Mouse (Mus musculus) heart, embryonic 12.5 days (tissue): ENCODE results near the gene Isg20. TPM values are rescaled to one million over a fixed set of nuclear protein-coding genes. Genes with fewer than 3 reads are reported as not detected.

ENCODE experiments used
- ATAC-seq: fragments of 200-750 bp; cut with Nextera tagmentation; 2 replicates; pipeline ENCODE4 v1.8.0; 2017; ENCODE audit warnings: moderate TSS enrichment, moderate library complexity; ENCODE audit not compliant: insufficient number of reproducible peaks, low FRiP score
- H3K27ac ChIP-seq: fragments of 300-500 bp; sonication (generic); 2 replicates; pipeline ENCODE4 v1.5.1; 2016; ENCODE audit warnings: mild to moderate bottlenecking, moderate library complexity; ENCODE audit not compliant: poor library complexity, severe bottlenecking
- H3K27me3 ChIP-seq: fragments of 300-500 bp; sonication (generic); replicated peaks from 2 replicates; pipeline ENCODE4 v1.6.1; 2016; ENCODE audit warnings: mild to moderate bottlenecking, moderate library complexity
- H3K36me3 ChIP-seq: fragments of 300-500 bp; sonication (generic); 2 replicates; pipeline ENCODE4 v1.6.1; 2016; ENCODE audit warnings: mild to moderate bottlenecking, moderate library complexity
- H3K4me1 ChIP-seq: fragments of 300-500 bp; sonication (generic); replicated peaks from 2 replicates; pipeline ENCODE4 v1.6.1; 2016; ENCODE audit warnings: mild to moderate bottlenecking
- H3K4me2 ChIP-seq: fragments of 300-500 bp; sonication (generic); 2 replicates; pipeline ENCODE4 v1.6.1; 2016; ENCODE audit warnings: mild to moderate bottlenecking, moderate library complexity
- H3K4me3 ChIP-seq: fragments of 300-500 bp; sonication (generic); 2 replicates; pipeline ENCODE4 v1.5.1; 2016; ENCODE audit warnings: mild to moderate bottlenecking
- H3K9ac ChIP-seq: fragments of 300-500 bp; sonication (generic); 2 replicates; pipeline ENCODE4 v1.6.1; 2016; ENCODE audit warnings: mild to moderate bottlenecking, moderate library complexity
- H3K9me3 ChIP-seq: fragments of 300-500 bp; sonication (generic); replicated peaks from 2 replicates; pipeline ENCODE4 v1.6.1; 2016; ENCODE audit warnings: mild to moderate bottlenecking, moderate library complexity
- WGBS: fragments of 180-500 bp; shearing (Covaris S2); methylation state at CpG from one replicate; pipeline ENCODE4 v1.1.7; 2016; 5-methylcytosine and 5-hydroxymethylcytosine counted together
- polyA plus RNA-seq: library from polyadenylated mRNA; unstranded; fragments of >200 nt; fragmentation: Nextera tagmentation; extraction: Ambion mirVana; gene quantifications from 2 replicates; pipeline ENCODE4 v1.2.1, GENCODE M21; 2016

Gene Isg20
- polyA plus RNA-seq, 1 experiment from 2014 or later = 0.63 TPM

GRCm38 (mm10) chr7:78924300-78924699 lies 11.1 kb downstream of the Isg20 start:
- no peaks in the 10 kb centered on the region for H3K4me1 ChIP-seq
- no peak for ATAC-seq
- no peaks in the 10 kb centered on the region for H3K9me3 ChIP-seq
- H3K36me3 ChIP-seq = no peaks in the 10 kb centered on the region
- no peak overlapping the region for H3K4me3 ChIP-seq
- H3K27me3 ChIP-seq = peaks cover 23% of the 10 kb centered on the region
- H3K27ac ChIP-seq = no peak overlapping the region
- no peak overlapping the region for H3K9ac ChIP-seq
- 11% methylated on average over 6 of the region's 6 CpGs for WGBS
- H3K4me2 ChIP-seq = no peak overlapping the region

- Histone ChIP-seq H3K4me3 (no peak overlapping the region), H3K9ac (no peak overlapping the region), H3K27me3 (peaks cover 23% of the 10 kb centered on the region), H3K4me2 (no peak overlapping the region), H3K36me3 (no peaks in the 10 kb centered on the region), H3K9me3 (no peaks in the 10 kb centered on the region), H3K4me1 (no peaks in the 10 kb centered on the region), H3K27ac (no peak overlapping the region)
- 54% methylated on average over 7 of the region's 7 CpGs for WGBS
- 0 out of 2 replicates have a peak, but pooled peaks have one; percentile 47 for ATAC-seq
These were observed 11.6 kb downstream of the Isg20 start for GRCm38 (mm10) chr7:78924796-78925195.

GRCm38 (mm10) chr7:78925680-78926079 lies 12.5 kb downstream of the Isg20 start:
- Histone ChIP-seq H3K9me3 (no peaks in the 10 kb centered on the region), H3K9ac (no peak overlapping the region), H3K4me3 (no peak overlapping the region), H3K36me3 (no peaks in the 10 kb centered on the region), H3K4me1 (no peaks in the 10 kb centered on the region), H3K27me3 (peaks cover 27% of the 10 kb centered on the region), H3K27ac (no peak overlapping the region), H3K4me2 (no peak overlapping the region)
- 80% methylated on average over 7 of the region's 7 CpGs for WGBS
- ATAC-seq = no peak

- Histone ChIP-seq H3K36me3 (no peaks in the 10 kb centered on the region), H3K4me2 (no peak overlapping the region), H3K4me3 (no peak overlapping the region), H3K9ac (no peak overlapping the region), H3K9me3 (no peaks in the 10 kb centered on the region), H3K27ac (no peak overlapping the region), H3K27me3 (peaks cover 27% of the 10 kb centered on the region), H3K4me1 (no peaks in the 10 kb centered on the region)
- WGBS = 79% methylated on average over 9 of the region's 9 CpGs
- no peak for ATAC-seq
These were observed 12.9 kb downstream of the Isg20 start for GRCm38 (mm10) chr7:78926156-78926555.

GRCm38 (mm10) chr7:78927266-78927665 lies 14.0 kb downstream of the Isg20 start:
- peaks cover 27% of the 10 kb centered on the region for H3K27me3 ChIP-seq
- ATAC-seq = no peak
- no peak overlapping the region for H3K4me2 ChIP-seq
- H3K9me3 ChIP-seq = no peaks in the 10 kb centered on the region
- H3K27ac ChIP-seq = no peak overlapping the region
- WGBS = 63% methylated on average over 3 of the region's 3 CpGs
- H3K9ac ChIP-seq = no peak overlapping the region
- H3K4me1 ChIP-seq = no peaks in the 10 kb centered on the region
- H3K4me3 ChIP-seq = no peak overlapping the region
- no peaks in the 10 kb centered on the region for H3K36me3 ChIP-seq

- Histone ChIP-seq H3K9me3 (no peaks in the 10 kb centered on the region), H3K4me3 (no peak overlapping the region), H3K4me1 (no peaks in the 10 kb centered on the region), H3K36me3 (no peaks in the 10 kb centered on the region), H3K9ac (no peak overlapping the region), H3K27me3 (peaks cover 6% of the 10 kb centered on the region; the same call in 1 of the 2 replicates), H3K27ac (no peak overlapping the region), H3K4me2 (no peak overlapping the region)
- WGBS = 54% methylated on average over 19 of the region's 19 CpGs
- peak; percentile 51; the same call in 1 of the 2 replicates for ATAC-seq
These were observed 25.9 kb downstream of the Isg20 start for GRCm38 (mm10) chr7:78938957-78939602.

GRCm38 (mm10) chr7:78940971-78941370 lies 27.7 kb downstream of the Isg20 start:
- Histone ChIP-seq H3K9me3 (no peaks in the 10 kb centered on the region), H3K4me3 (no peak overlapping the region), H3K4me1 (no peaks in the 10 kb centered on the region), H3K27me3 (peaks cover 5% of the 10 kb centered on the region; the same call in 1 of the 2 replicates), H3K4me2 (no peak overlapping the region), H3K27ac (no peak overlapping the region), H3K36me3 (no peaks in the 10 kb centered on the region), H3K9ac (no peak overlapping the region)
- 51% methylated on average over 3 of the region's 3 CpGs for WGBS
- no peak for ATAC-seq

- Histone ChIP-seq H3K9ac (no peak overlapping the region), H3K4me2 (no peak overlapping the region), H3K4me3 (no peak overlapping the region), H3K4me1 (no peaks in the 10 kb centered on the region), H3K36me3 (no peaks in the 10 kb centered on the region), H3K9me3 (no peaks in the 10 kb centered on the region), H3K27me3 (peaks cover 1% of the 10 kb centered on the region; the same call in 1 of the 2 replicates), H3K27ac (no peak overlapping the region)
- 83% methylated on average over 2 of the region's 2 CpGs for WGBS
- ATAC-seq = no peak
These were observed 29.3 kb downstream of the Isg20 start for GRCm38 (mm10) chr7:78942544-78942943.

GRCm38 (mm10) chr7:78953886-78954572 lies 40.8 kb downstream of the Isg20 start:
- Histone ChIP-seq H3K4me1 (peaks cover 8% of the 10 kb centered on the region; the same call in 1 of the 2 replicates), H3K4me2 (peak overlapping the region; percentile 36), H3K4me3 (no peak overlapping the region), H3K9ac (no peak overlapping the region), H3K36me3 (no peaks in the 10 kb centered on the region), H3K27me3 (no peaks in the 10 kb centered on the region; the same call in 1 of the 2 replicates), H3K27ac (no peak overlapping the region), H3K9me3 (0 out of 2 replicates have a peak, but pooled peaks cover 4% of the 10 kb centered on the region)
- WGBS = 25% methylated on average over 11 of the region's 11 CpGs
- ATAC-seq = no peak

GRCm38 (mm10) chr7:78954619-78955018 lies 41.4 kb downstream of the Isg20 start:
- no peak for ATAC-seq
- Histone ChIP-seq H3K4me2 (no peak overlapping the region), H3K9ac (no peak overlapping the region), H3K4me3 (no peak overlapping the region), H3K36me3 (no peaks in the 10 kb centered on the region), H3K27ac (no peak overlapping the region), H3K4me1 (peaks cover 8% of the 10 kb centered on the region; the same call in 1 of the 2 replicates), H3K9me3 (0 out of 2 replicates have a peak, but pooled peaks cover 4% of the 10 kb centered on the region), H3K27me3 (no peaks in the 10 kb centered on the region; the same call in 1 of the 2 replicates)
- 73% methylated on average over 6 of the region's 6 CpGs for WGBS

- H3K4me3 ChIP-seq = no peak overlapping the region
- H3K27ac ChIP-seq = no peak overlapping the region
- H3K36me3 ChIP-seq = no peaks in the 10 kb centered on the region
- WGBS = 78% methylated on average over 6 of the region's 6 CpGs
- no peak for ATAC-seq
- peaks cover 6% of the 10 kb centered on the region; the same call in 1 of the 2 replicates for H3K4me1 ChIP-seq
- 0 out of 2 replicates have a peak, but pooled peaks cover 4% of the 10 kb centered on the region for H3K9me3 ChIP-seq
- no peak overlapping the region for H3K4me2 ChIP-seq
- no peak overlapping the region for H3K9ac ChIP-seq
- H3K27me3 ChIP-seq = no peaks in the 10 kb centered on the region; the same call in 1 of the 2 replicates
These were observed 41.9 kb downstream of the Isg20 start for GRCm38 (mm10) chr7:78955086-78955485.
